Mouse (Mus musculus): ENCODE measurements around the gene Vcpkmt. TPM values are rescaled to one million over a fixed set of nuclear protein-coding genes. Genes with fewer than 3 reads are reported as not detected.

Vcpkmt gene
- 3.2 TPM for polyA plus RNA-seq (2014; fragmentation: Illumina TruSeq; extraction: RNeasy Lipid Tissue Mini Kit (QIAGEN cat#74804); ENCODE audit: low read depth, low replicate concordance)

DNA sequence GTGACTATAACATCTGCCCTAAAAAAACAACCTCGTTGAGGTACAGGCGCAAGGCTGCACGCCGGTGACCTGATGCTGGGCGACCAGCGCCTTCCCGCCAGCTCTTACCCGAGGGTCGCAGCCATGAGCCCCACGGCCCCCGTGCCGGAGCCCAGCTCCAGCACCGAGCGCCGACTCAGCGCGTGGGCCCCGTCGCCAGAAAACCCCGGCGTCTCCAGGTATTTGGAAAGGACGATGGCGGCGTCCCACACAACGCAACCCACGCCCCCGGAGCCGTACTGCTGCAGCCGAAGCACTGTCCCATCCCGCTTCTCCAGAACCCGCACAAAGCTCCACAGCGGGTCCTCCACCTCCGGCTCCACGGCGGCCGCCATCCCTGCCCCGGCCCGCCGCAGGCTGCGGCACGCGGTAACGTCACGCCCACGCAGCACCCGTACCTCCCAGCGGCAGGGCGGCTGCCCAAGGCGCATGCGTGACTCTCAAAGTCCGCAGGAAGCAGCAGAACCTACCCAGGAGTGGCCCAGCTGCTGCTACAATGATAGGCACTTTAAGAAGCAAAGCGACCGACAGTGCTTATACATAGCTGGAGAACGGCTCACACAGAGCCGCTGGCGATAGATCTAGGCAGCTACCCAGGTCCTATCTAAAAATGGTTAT is at the start of gene Vcpkmt:
Gene Vcpkmt, minus strand, starts transcription at position 416 of the 657 bp plus-strand sequence.

Other genes with a start within 250 kb of the Vcpkmt start
- 22.9 TPM for gene Nemf, start 225.9 kb downstream of the Vcpkmt start, polyA plus RNA-seq (2014; fragmentation: Illumina TruSeq; extraction: RNeasy Lipid Tissue Mini Kit (QIAGEN cat#74804); ENCODE audit: low read depth, low replicate concordance)
- 27.4 TPM for gene Arf6, start 210.9 kb downstream of the Vcpkmt start, polyA plus RNA-seq (2014; fragmentation: Illumina TruSeq; extraction: RNeasy Lipid Tissue Mini Kit (QIAGEN cat#74804); ENCODE audit: low read depth, low replicate concordance)
- not detected for gene Gm9887, start 210.6 kb downstream of the Vcpkmt start, polyA plus RNA-seq (2014; fragmentation: Illumina TruSeq; extraction: RNeasy Lipid Tissue Mini Kit (QIAGEN cat#74804); ENCODE audit: low read depth, low replicate concordance)
- gene Sos2, start 98.8 kb upstream of the Vcpkmt start, polyA plus RNA-seq (2014; fragmentation: Illumina TruSeq; extraction: RNeasy Lipid Tissue Mini Kit (QIAGEN cat#74804); ENCODE audit: low read depth, low replicate concordance) = 32.8 TPM
- gene L2hgdh, start 141.8 kb upstream of the Vcpkmt start, polyA plus RNA-seq (2014; fragmentation: Illumina TruSeq; extraction: RNeasy Lipid Tissue Mini Kit (QIAGEN cat#74804); ENCODE audit: low read depth, low replicate concordance) = 39.9 TPM
- 50.6 TPM for gene Atp5s, start 141.9 kb upstream of the Vcpkmt start, polyA plus RNA-seq (2014; fragmentation: Illumina TruSeq; extraction: RNeasy Lipid Tissue Mini Kit (QIAGEN cat#74804); ENCODE audit: low read depth, low replicate concordance)
- 12.4 TPM for gene Cdkl1, start 208.2 kb upstream of the Vcpkmt start, polyA plus RNA-seq (2014; fragmentation: Illumina TruSeq; extraction: RNeasy Lipid Tissue Mini Kit (QIAGEN cat#74804); ENCODE audit: low read depth, low replicate concordance)